Mouse (Mus musculus): ENCODE data around the gene Grhl3.

Grhl3 gene

GRCm38 (mm10) chr4:135526039-135526710 is 47.3 kb downstream of the Grhl3 start:
- no peak for DNase-seq

- no peak for DNase-seq
These were observed 48.4 kb downstream of the Grhl3 start for GRCm38 (mm10) chr4:135525057-135525456.

GRCm38 (mm10) chr4:135523939-135524338 is 49.5 kb downstream of the Grhl3 start:
- DNase-seq = no peak

DNA sequence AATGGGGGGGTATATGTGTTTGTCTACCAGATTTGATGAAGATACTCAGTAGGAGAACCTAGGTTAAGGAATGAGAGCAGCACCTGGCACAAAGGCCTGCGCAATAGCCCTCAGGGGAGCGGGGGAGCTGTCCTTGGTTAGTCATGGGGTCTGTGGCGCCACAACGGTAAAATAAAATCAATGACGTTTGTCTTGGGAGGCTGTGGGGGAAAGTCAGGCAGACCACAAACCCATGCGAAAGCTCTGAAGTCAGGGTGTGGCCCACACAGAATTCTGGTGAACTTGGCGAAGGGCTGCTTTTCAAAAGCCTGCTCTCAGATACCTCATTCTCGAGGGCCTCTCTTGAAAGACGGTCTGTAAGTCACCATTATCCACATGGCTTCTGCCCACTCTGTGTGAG is 53.0 kb downstream of the Grhl3 start:
- no peak for DNase-seq

GRCm38 (mm10) chr4:135518135-135518534 is 55.3 kb downstream of the Grhl3 start:
- DNase-seq = no peak

- peak; percentile 77 to 80 for DNase-seq
These were observed 56.8 kb downstream of the Grhl3 start for GRCm38 (mm10) chr4:135516351-135517316.

DNA sequence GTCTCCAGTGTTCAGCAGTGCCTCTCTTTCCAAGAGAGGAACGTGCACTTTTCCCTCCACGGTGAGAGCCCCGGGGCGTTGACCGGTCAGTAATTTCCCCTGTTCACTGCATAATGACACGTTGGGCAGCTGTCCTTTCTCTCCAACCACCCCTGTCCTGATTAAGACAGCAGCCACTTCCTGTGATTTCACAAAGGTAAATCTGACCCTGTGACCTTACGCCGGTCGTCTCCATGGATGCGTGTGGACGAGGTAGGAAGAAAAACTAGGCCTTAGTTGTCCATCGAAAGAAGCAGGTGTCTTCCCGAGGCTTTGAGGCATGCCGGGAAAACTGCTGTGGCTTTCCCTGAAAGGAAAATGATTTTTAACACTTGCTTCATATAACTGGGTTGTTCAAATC is 58.5 kb downstream of the Grhl3 start:
- no peak for DNase-seq

DNA sequence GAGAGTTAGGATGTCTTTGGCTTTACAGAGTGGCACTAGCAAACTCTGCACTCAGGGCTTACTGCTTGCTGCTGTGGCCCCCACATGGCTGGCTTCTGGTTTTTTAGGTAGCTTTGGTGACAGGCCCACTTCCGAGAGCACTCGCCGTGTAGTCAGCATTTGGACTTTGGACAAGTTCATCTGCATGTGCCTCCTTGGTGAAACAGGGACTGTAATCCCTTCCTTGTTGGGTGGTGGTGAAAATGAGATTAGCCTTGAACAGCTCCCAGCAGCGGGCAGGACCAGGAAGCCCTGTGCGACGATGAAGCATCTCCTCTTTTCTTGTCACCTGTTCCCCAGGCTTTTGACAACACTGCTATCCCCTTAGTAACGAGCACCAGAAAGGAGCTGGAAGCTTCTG is 59.6 kb downstream of the Grhl3 start:
- no peak for DNase-seq

DNA sequence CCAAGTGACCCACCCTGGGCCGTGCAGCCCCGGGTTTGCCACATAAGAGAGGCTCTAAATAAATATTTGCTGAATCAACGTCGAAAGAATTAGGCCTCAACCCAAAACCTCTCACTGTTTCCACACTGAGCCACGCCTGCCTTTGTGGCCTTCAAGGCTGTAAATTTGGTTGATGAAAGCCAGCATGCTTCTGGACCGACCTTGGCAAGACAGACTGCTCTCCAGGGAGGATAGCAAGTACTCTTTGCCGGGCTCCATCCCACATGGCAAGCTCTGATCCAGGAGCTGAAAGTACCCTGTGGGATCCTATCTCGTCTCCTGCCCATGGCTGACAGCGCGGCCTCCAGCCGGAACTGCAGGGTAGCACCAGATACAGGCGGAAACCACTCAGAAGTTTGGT is 63.9 kb downstream of the Grhl3 start:
- no peak for DNase-seq

GRCm38 (mm10) chr4:135508419-135509039 is 64.9 kb downstream of the Grhl3 start:
- peak; percentile 67 to 73 for DNase-seq

DNA sequence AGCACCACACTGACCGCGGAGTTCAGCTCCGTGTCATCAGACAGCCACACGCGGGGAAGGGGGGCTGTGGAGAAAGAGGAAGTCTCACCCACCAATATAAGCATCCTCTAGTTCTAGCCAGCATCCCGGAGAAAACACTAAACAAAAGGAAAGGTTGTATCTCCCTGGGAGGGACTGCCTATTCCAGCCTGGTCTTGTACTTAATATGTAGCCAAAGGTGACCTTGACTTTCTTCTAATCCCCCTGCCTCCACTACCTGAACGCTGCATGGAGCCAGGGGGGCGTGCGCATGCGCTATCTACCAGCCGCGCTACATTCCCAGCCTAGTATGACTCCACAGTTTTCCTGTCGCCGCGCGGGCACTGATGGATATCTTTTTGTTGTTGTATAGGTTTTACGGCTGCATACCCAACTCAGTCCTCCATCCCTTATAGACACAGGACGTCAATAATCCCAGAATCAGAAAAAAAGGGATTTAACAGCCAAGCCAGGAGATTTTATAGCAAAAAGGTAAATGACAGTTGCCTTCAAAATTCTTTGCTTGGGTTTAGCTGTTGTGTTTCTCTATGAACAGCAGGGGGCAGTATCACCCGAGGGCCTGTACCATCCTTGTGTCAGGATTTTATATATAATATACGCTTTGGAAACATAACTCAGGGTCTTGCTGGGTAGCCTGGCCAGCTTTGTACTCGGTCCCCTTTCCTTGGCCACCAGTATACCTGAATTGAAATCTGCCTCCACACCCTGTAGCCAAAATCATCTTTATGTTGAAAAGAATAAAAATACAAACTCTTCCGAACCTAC is 65.7 kb downstream of the Grhl3 start:
- DNase-seq = peak; percentile 66 to 69

DNA sequence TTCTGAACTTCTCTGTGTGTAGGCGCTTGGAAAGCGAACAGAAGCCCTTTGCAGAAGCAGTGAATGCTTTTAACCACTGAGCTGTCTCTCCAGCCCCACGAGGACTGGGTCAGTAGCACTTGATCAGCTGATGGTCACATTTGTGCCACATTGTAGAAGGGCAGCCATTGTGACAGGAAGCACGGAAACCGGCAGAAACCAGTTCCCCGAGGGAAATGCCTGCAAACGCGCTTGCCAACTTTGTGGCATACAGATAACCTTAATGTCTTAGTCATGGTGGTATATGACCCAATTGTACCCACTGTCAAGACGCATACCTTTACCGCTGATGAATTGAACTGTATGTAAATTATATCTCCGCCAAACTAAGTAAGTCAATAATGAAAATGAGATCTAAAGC is 67.6 kb downstream of the Grhl3 start:
- DNase-seq = no peak

DNA sequence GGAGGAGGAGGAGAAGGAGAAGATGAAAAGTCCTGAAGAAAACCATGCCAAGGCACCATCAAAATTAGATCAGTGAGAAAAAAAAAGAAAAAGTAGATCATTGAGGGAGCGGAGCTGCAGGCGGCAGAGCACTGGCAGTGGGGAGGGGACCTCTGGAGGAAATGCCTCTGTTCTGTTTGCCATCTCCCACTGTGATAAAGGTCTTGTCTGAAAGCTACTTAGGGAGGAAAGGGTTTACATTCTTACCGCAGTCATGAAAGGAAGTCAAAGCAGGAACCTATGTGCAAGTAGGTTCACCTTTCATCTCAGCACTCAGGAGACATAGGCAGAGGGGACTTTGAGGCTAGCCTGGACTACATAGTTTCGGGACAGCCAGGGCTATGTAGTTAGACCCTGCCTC is 71.8 kb downstream of the Grhl3 start:
- DNase-seq = no peak

GRCm38 (mm10) chr4:135499831-135500230 is 73.6 kb downstream of the Grhl3 start:
- DNase-seq = peak; percentile 65 to 72

GRCm38 (mm10) chr4:135498136-135498535 is 75.3 kb downstream of the Grhl3 start:
- DNase-seq = no peak

GRCm38 (mm10) chr4:135495810-135496209 is 77.6 kb downstream of the Grhl3 start:
- DNase-seq = no peak

GRCm38 (mm10) chr4:135495397-135495791 is 78.0 kb downstream of the Grhl3 start:
- DNase-seq = no peak

- peak; percentile 85 to 89 for DNase-seq
These were observed 78.7 kb downstream of the Grhl3 start, which contains the start of the genes Stpg1 and Nipal3 for GRCm38 (mm10) chr4:135494521-135495396. Stpg1 (plus strand) TSS chr4:135494790. Nipal3 (minus strand) TSS chr4:135495038.

DNA sequence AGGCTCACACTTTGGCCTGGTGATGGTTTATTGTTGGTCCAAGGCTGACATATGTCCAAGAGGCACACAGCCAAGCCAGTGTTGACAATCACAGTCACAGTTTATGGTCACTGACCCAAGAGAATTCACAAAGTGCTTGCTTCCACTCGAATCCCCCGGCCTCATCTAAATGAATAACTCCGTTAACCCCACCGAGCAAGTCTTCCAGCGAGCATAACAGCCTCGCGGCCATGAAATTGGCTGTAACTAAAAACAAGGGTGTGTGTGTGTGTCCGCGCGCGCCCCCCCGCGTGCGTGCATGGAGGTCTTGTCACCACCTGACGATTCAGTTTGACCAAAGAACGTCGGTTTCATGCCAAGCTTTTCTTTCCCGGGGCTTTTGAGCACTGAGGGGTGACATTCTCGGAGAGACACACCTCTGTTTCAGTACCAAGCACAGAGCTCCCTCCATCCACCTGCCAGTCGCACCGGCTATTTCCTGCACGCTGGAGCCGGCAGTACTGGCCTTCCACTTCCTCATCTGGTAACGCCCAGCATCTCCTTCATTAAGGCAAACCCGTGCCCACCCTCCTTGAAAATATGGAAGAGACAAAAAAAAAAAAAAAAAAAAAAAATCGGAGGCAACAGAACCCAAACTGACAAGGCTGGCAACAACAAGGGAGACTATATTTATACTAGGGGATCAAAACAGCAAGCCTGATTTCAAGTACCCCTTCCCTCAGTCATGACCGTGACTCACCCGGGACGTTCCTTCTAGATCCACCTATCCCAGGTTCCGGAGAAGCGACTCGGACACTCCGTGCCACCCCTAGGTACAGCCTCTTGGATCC is 79.5 kb downstream of the Grhl3 start:
- DNase-seq = peak; percentile 52 to 54

DNA sequence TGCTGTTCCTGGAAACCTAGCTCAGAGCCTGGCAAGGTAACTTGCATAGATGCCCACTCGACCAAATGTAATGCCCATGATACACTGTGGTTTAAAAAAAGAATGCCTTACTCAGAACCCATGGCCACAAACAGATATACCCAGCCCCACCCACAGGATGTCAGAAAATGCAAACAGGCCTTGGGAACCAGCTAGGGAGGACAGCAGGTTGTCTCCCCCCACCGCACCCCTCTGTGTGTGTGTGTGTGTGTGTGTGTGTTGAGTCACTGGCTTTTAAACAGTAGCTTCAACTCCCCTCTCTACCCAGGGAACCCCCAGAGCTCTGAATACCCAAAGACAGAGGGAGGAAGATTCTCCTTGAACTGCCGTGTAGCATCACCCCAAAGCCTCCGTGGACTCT is 80.2 kb downstream of the Grhl3 start:
- DNase-seq = peak; percentile 23 to 36

Data from B cell, adult 2 months (primary cell).